Mouse (Mus musculus): ENCODE data around the gene Abcd1. TPM values are rescaled to one million over a fixed set of nuclear protein-coding genes. Genes with fewer than 3 reads are reported as not detected.

Abcd1 gene
- polyA plus RNA-seq, 1 experiment from 2014 or later, result 8.9 TPM

DNA sequence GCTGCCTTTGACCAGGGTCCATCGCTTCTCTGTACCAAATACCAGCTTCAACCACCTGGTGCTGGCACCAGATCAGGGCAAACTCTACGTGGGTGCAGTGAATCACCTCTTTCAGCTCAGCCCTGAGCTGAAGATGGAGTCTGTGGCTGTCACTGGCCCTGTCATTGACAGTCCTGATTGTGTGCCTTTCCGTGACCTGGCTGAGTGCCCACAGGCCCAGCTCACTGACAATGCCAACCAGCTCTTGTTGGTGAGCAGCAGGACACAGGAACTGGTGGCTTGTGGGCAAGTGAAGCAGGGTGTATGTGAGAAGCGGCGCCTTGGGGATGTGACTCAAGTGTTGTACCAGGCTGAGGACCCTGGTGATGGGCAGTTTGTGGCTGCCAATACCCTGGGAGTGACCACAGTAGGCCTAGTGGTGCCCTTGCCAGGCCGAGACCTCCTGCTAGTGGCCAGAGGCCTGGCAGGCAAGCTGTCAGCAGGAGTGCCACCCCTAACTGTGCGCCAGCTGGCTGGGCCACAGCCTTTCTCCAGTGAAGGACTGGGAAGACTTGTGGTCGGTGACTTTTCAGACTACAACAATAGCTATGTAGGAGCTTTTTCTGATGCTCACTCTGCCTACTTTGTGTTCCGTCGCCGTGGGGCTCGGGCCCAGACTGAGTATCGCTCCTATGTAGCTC is 42.4 kb downstream of the Abcd1 start:
- H3K27ac ChIP-seq (ENCODE audit: low read depth, low read length), result no peak overlapping the region
- 85% methylated on average over 13 of the region's 13 CpGs for WGBS

GRCm38 (mm10) chrX:73765311-73765710 is 48.9 kb downstream of the Abcd1 start:
- DNase-seq (ENCODE audit: low spot score) (no peak), ATAC-seq (replicated peaks; ENCODE audit: low FRiP score) (no peak)
- Histone ChIP-seq H3K9ac (ENCODE audit: low read length) (no peak overlapping the region), H3K4me2 (ENCODE audit: low read depth, low read length, severe bottlenecking) (no peak overlapping the region), H3K27me3 (ENCODE audit: control insufficient read depth, insufficient read depth, low read length) (no peaks in the 10 kb centered on the region), H3K4me3 (ENCODE audit: low read depth, low read length) (no peak overlapping the region), H3K4me1 (replicated peaks; ENCODE audit: control insufficient read depth, insufficient read depth, low read length) (no peaks in the 10 kb centered on the region), H3K27ac (ENCODE audit: low read depth, low read length) (no peak overlapping the region), H3K9me3 (ENCODE audit: control insufficient read depth, low read length) (no peaks in the 10 kb centered on the region), H3K36me3 (ENCODE audit: control insufficient read depth, insufficient read depth, low read length) (no peaks in the 10 kb centered on the region)
- whole genome bisulfite sequencing, result 73% methylated on average over 1 of the region's 1 CpGs

More for the DNA sequence above, 42.4 kb downstream of the Abcd1 start:
- Histone ChIP-seq H3K36me3 (ENCODE audit: control insufficient read depth, insufficient read depth, low read length) (no peaks in the 10 kb centered on the region), H3K4me3 (ENCODE audit: low read depth, low read length) (no peak overlapping the region), H3K9me3 (ENCODE audit: control insufficient read depth, low read length) (no peaks in the 10 kb centered on the region), H3K27me3 (ENCODE audit: control insufficient read depth, insufficient read depth, low read length) (no peaks in the 10 kb centered on the region; the same call in 1 of the 2 replicates), H3K4me1 (replicated peaks; ENCODE audit: control insufficient read depth, insufficient read depth, low read length) (no peaks in the 10 kb centered on the region), H3K4me2 (ENCODE audit: low read depth, low read length, severe bottlenecking) (no peak overlapping the region), H3K9ac (ENCODE audit: low read length) (no peak overlapping the region)
- ATAC-seq (replicated peaks; ENCODE audit: low FRiP score), result no peak
- DNase-seq (ENCODE audit: low spot score), result no peak

DNA sequence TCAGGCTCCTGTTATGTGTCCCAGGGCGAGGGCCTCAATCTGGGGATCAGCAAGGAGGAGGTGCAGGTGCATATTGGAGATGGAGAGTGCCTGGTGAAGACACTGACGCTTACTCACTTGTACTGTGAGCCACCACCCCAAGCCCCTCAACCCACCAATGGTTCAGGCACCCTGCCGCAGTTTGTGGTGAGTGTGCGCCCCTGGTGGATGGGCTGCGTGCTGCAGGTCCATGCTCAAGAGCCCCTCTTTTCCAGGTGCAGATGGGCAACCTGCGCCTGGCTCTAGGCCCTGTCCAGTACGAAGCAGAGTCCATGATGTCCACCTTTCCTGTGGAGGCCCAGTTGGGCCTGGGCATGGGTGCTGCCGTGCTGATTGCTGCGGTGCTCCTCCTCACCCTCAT is 50.9 kb downstream of the Abcd1 start:
- no peaks in the 10 kb centered on the region for H3K4me1 ChIP-seq (replicated peaks; ENCODE audit: control insufficient read depth, insufficient read depth, low read length)
- no peaks in the 10 kb centered on the region for H3K36me3 ChIP-seq (ENCODE audit: control insufficient read depth, insufficient read depth, low read length)
- ATAC-seq (replicated peaks; ENCODE audit: low FRiP score) (no peak), DNase-seq (ENCODE audit: low spot score) (peak; percentile 56)
- no peak overlapping the region for H3K4me2 ChIP-seq (ENCODE audit: low read depth, low read length, severe bottlenecking)
- H3K27me3 ChIP-seq (ENCODE audit: control insufficient read depth, insufficient read depth, low read length), result no peaks in the 10 kb centered on the region
- no peak overlapping the region for H3K4me3 ChIP-seq (ENCODE audit: low read depth, low read length)
- WGBS, result 61% methylated on average over 9 of the region's 9 CpGs
- no peak overlapping the region for H3K9ac ChIP-seq (ENCODE audit: low read length)
- no peak overlapping the region for H3K27ac ChIP-seq (ENCODE audit: low read depth, low read length)
- no peaks in the 10 kb centered on the region for H3K9me3 ChIP-seq (ENCODE audit: control insufficient read depth, low read length)

DNA sequence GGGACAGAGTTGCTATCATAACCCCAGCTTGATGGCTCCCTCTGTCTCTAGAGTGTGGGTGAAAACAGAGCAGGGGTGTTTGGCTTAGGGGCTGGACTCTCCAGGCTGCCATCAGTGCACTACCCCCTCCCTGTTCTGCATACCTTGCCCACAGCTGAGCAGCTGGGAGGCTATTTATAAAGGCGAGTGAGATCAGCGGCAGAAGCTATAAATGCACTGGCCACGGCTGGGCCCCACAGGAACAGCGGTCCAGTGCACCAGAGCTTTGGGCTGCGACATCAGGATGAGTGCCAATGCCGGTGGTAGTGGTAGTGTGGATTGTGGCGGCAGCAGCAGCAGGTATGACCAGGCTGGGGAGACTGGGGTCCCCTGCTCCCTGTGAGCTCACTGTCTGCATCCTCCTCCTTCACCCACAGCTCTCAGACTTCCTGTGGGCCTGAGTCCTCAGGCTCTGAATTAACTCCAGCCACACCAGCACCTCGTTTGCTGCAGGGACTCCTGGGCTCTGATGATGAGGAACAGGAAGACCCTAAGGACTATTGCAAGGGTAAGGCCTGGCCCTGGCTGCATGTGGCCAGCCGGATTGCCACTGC is 57.9 kb downstream of the Abcd1 start, which contains the start of gene Srpk3:
TSS of gene Srpk3 (plus strand) at position 238 of the 593 bp plus-strand sequence.
- H3K9me3 ChIP-seq (ENCODE audit: control insufficient read depth, low read length), result no peaks in the 10 kb centered on the region
- H3K4me3 ChIP-seq (ENCODE audit: low read depth, low read length), result no peak within 1 kb of the TSS
- no peaks in the 10 kb centered on the region; the same call in 1 of the 2 replicates for H3K36me3 ChIP-seq (ENCODE audit: control insufficient read depth, insufficient read depth, low read length)
- DNase-seq (ENCODE audit: low spot score), result no peak
- no peaks in the 10 kb centered on the region for H3K27me3 ChIP-seq (ENCODE audit: control insufficient read depth, insufficient read depth, low read length)
- no peak within 1 kb of the TSS for H3K27ac ChIP-seq (ENCODE audit: low read depth, low read length)
- no peaks in the 10 kb centered on the region for H3K4me1 ChIP-seq (replicated peaks; ENCODE audit: control insufficient read depth, insufficient read depth, low read length)
- ATAC-seq (replicated peaks; ENCODE audit: low FRiP score), result no peak
- no peak within 1 kb of the TSS for H3K9ac ChIP-seq (ENCODE audit: low read length)
- 63% methylated on average over 9 of the region's 9 CpGs for WGBS
- no peak within 1 kb of the TSS for H3K4me2 ChIP-seq (ENCODE audit: low read depth, low read length, severe bottlenecking)

GRCm38 (mm10) chrX:73774802-73775483 is 58.5 kb downstream of the Abcd1 start:
- DNase-seq (ENCODE audit: low spot score), result no peak
- no peaks in the 10 kb centered on the region for H3K9me3 ChIP-seq (ENCODE audit: control insufficient read depth, low read length)
- H3K27me3 ChIP-seq (ENCODE audit: control insufficient read depth, insufficient read depth, low read length), result no peaks in the 10 kb centered on the region
- H3K9ac ChIP-seq (ENCODE audit: low read length), result no peak overlapping the region
- no peaks in the 10 kb centered on the region for H3K4me1 ChIP-seq (replicated peaks; ENCODE audit: control insufficient read depth, insufficient read depth, low read length)
- H3K4me3 ChIP-seq (ENCODE audit: low read depth, low read length), result no peak overlapping the region
- no peak for ATAC-seq (replicated peaks; ENCODE audit: low FRiP score)
- no peak overlapping the region for H3K4me2 ChIP-seq (ENCODE audit: low read depth, low read length, severe bottlenecking)
- WGBS, result 74% methylated on average over 10 of the region's 10 CpGs
- no peaks in the 10 kb centered on the region; the same call in 1 of the 2 replicates for H3K36me3 ChIP-seq (ENCODE audit: control insufficient read depth, insufficient read depth, low read length)
- no peak overlapping the region for H3K27ac ChIP-seq (ENCODE audit: low read depth, low read length)

- H3K27ac ChIP-seq (ENCODE audit: low read depth, low read length), result no peak overlapping the region
- H3K4me2 ChIP-seq (ENCODE audit: low read depth, low read length, severe bottlenecking), result no peak overlapping the region
- WGBS, result 93% methylated on average over 3 of the region's 3 CpGs
- H3K36me3 ChIP-seq (ENCODE audit: control insufficient read depth, insufficient read depth, low read length), result no peaks in the 10 kb centered on the region; the same call in 1 of the 2 replicates
- no peaks in the 10 kb centered on the region for H3K9me3 ChIP-seq (ENCODE audit: control insufficient read depth, low read length)
- no peak overlapping the region for H3K4me3 ChIP-seq (ENCODE audit: low read depth, low read length)
- ATAC-seq (replicated peaks; ENCODE audit: low FRiP score) (no peak), DNase-seq (ENCODE audit: low spot score) (peak; percentile 11)
- H3K27me3 ChIP-seq (ENCODE audit: control insufficient read depth, insufficient read depth, low read length), result no peaks in the 10 kb centered on the region
- H3K9ac ChIP-seq (ENCODE audit: low read length), result no peak overlapping the region
- H3K4me1 ChIP-seq (replicated peaks; ENCODE audit: control insufficient read depth, insufficient read depth, low read length), result no peaks in the 10 kb centered on the region
Observed at GRCm38 (mm10) chrX:73782227-73782626, 65.8 kb downstream of the Abcd1 start.

- no peaks in the 10 kb centered on the region for H3K27me3 ChIP-seq (ENCODE audit: control insufficient read depth, insufficient read depth, low read length)
- no peaks in the 10 kb centered on the region for H3K9me3 ChIP-seq (ENCODE audit: control insufficient read depth, low read length)
- H3K27ac ChIP-seq (ENCODE audit: low read depth, low read length), result no peak overlapping the region
- H3K4me2 ChIP-seq (ENCODE audit: low read depth, low read length, severe bottlenecking), result peak overlapping the region; percentile 50
- ATAC-seq (replicated peaks; ENCODE audit: low FRiP score), result no peak
- peak overlapping the region; percentile 50 for H3K4me3 ChIP-seq (ENCODE audit: low read depth, low read length)
- peak overlapping the region; percentile 64 for H3K9ac ChIP-seq (ENCODE audit: low read length)
- H3K36me3 ChIP-seq (ENCODE audit: control insufficient read depth, insufficient read depth, low read length), result no peaks in the 10 kb centered on the region
- no peaks in the 10 kb centered on the region for H3K4me1 ChIP-seq (replicated peaks; ENCODE audit: control insufficient read depth, insufficient read depth, low read length)
- DNase-seq (ENCODE audit: low spot score), result no peak
Observed at GRCm38 (mm10) chrX:73785666-73786065, 69.3 kb downstream of the Abcd1 start.

DNA sequence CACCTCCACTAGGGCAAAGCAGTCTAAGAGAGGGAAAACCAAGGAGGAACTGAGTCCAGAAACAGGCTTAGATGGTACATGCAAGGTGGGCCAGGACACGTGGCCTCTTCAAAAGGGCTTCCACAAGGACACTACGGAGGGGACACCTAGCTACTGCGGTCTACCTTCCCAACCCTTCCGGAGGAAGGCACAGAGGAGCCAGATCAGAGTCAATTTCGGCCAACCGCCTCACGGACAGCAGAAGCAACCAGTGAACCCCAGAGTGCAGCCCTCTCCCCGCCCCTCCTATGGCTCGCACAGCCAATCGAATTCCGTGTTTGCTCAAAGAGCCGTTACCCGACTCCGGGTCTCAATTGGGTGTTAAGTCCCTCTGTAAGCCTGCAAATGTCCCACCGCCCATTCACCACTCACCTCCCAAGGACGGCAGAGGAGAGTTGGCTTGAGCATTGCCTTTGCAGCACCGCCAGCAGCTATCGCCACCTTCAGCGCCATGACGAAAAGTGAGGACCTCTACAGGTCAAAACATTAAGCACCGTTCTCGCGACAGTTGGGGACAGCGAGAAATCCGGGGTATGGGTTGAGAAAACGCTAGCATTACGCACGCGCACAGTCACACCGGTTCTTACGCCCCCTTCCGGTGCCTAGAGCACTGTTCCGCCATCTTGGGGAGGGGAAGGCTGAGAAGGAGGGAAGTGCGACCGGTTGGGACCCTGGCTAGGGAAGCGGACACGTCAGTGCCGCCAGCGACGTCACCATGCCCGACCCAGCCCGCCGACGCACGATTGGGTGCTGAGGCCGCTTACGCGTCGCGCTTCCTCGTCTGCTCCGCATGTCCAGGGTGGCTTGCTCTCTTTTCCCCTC is 70.2 kb downstream of the Abcd1 start, which contains the start of the genes Idh3g and Ssr4:
TSS of gene Idh3g (minus strand) at position 534 of the 861 bp plus-strand sequence.
TSS of gene Ssr4 (plus strand) at position 665 of the 861 bp plus-strand sequence.
- Histone ChIP-seq H3K36me3 (ENCODE audit: control insufficient read depth, insufficient read depth, low read length) (no peaks in the 10 kb centered on the region), H3K27ac (ENCODE audit: low read depth, low read length) (peak within 1 kb of the TSS; percentile 32; the same call in 1 of the 2 replicates), H3K4me1 (replicated peaks; ENCODE audit: control insufficient read depth, insufficient read depth, low read length) (no peaks in the 10 kb centered on the region), H3K9ac (ENCODE audit: low read length) (peak within 1 kb of the TSS; percentile 70), H3K4me3 (ENCODE audit: low read depth, low read length) (peak within 1 kb of the TSS; percentile 50), H3K27me3 (ENCODE audit: control insufficient read depth, insufficient read depth, low read length) (no peaks in the 10 kb centered on the region), H3K4me2 (ENCODE audit: low read depth, low read length, severe bottlenecking) (peak within 1 kb of the TSS; percentile 50), H3K9me3 (ENCODE audit: control insufficient read depth, low read length) (no peaks in the 10 kb centered on the region)
- WGBS, result 12% methylated on average over 46 of the region's 52 CpGs
- ATAC-seq (replicated peaks; ENCODE audit: low FRiP score) (peak; percentile 98), DNase-seq (ENCODE audit: low spot score) (peak; percentile 94)
